Mouse (Mus musculus): ENCODE data around the gene Kxd1. TPM values are rescaled to one million over a fixed set of nuclear protein-coding genes. Genes with fewer than 3 reads are reported as not detected.

Kxd1 gene
- polyA plus RNA-seq, 1 experiment from 2014 or later = 47.0 TPM

- Histone ChIP-seq H3K27me3 (ENCODE audit: control insufficient read depth, insufficient read depth, low read length) (peaks cover 39% of the 10 kb centered on the region), H3K4me1 (ENCODE audit: control insufficient read depth, insufficient read depth, low read length) (peaks cover 90% of the 10 kb centered on the region), H3K4me2 (ENCODE audit: low read depth, severe bottlenecking) (peak overlapping the region; percentile 57; the same call in 1 of the 2 replicates), H3K27ac (replicated peaks; ENCODE audit: low read depth, low read length) (peak overlapping the region; percentile 73), H3K4me3 (ENCODE audit: low read depth, low read length) (no peak overlapping the region), H3K36me3 (ENCODE audit: control insufficient read depth, insufficient read depth, low read length) (no peaks in the 10 kb centered on the region), H3K9ac (ENCODE audit: low read length) (0 out of 2 replicates have a peak overlapping the region, but pooled peaks have one; percentile 23), H3K9me3 (ENCODE audit: control insufficient read depth, low read length) (no peaks in the 10 kb centered on the region)
- 4% methylated on average over 20 of the region's 20 CpGs for WGBS
- ATAC-seq (ENCODE audit: insufficient number of reproducible peaks, low FRiP score, low TSS enrichment, low read depth) = no peak
- DNase-seq (ENCODE audit: low spot score) = peak; percentile 71
These were observed 36.8 kb downstream of the Kxd1 start for GRCm38 (mm10) chr8:70490880-70491495.

- Histone ChIP-seq H3K36me3 (ENCODE audit: control insufficient read depth, insufficient read depth, low read length) (no peaks in the 10 kb centered on the region), H3K9ac (ENCODE audit: low read length) (peak overlapping the region; percentile 27; the same call in 1 of the 2 replicates), H3K27ac (replicated peaks; ENCODE audit: low read depth, low read length) (peak overlapping the region; percentile 73), H3K9me3 (ENCODE audit: control insufficient read depth, low read length) (no peaks in the 10 kb centered on the region), H3K4me1 (ENCODE audit: control insufficient read depth, insufficient read depth, low read length) (peaks cover 90% of the 10 kb centered on the region), H3K4me2 (ENCODE audit: low read depth, severe bottlenecking) (peak overlapping the region; percentile 57; the same call in 1 of the 2 replicates), H3K4me3 (ENCODE audit: low read depth, low read length) (peak overlapping the region; percentile 3; the same call in 1 of the 2 replicates), H3K27me3 (ENCODE audit: control insufficient read depth, insufficient read depth, low read length) (peaks cover 37% of the 10 kb centered on the region)
- ATAC-seq (ENCODE audit: insufficient number of reproducible peaks, low FRiP score, low TSS enrichment, low read depth) = no peak
- WGBS = 4% methylated on average over 10 of the region's 10 CpGs
- DNase-seq (ENCODE audit: low spot score) = peak; percentile 50
These were observed 37.5 kb downstream of the Kxd1 start for GRCm38 (mm10) chr8:70490061-70490879.

GRCm38 (mm10) chr8:70489576-70489975, 38.2 kb downstream of the Kxd1 start:
- ATAC-seq (ENCODE audit: insufficient number of reproducible peaks, low FRiP score, low TSS enrichment, low read depth) (no peak), DNase-seq (ENCODE audit: low spot score) (peak; percentile 62)
- peaks cover 83% of the 10 kb centered on the region for H3K4me1 ChIP-seq (ENCODE audit: control insufficient read depth, insufficient read depth, low read length)
- peak overlapping the region; percentile 27 for H3K9ac ChIP-seq (ENCODE audit: low read length)
- H3K27ac ChIP-seq (replicated peaks; ENCODE audit: low read depth, low read length) = peak overlapping the region; percentile 68
- H3K9me3 ChIP-seq (ENCODE audit: control insufficient read depth, low read length) = no peaks in the 10 kb centered on the region
- no peaks in the 10 kb centered on the region for H3K36me3 ChIP-seq (ENCODE audit: control insufficient read depth, insufficient read depth, low read length)
- H3K27me3 ChIP-seq (ENCODE audit: control insufficient read depth, insufficient read depth, low read length) = peaks cover 32% of the 10 kb centered on the region
- under 1% methylated on average over 38 of the region's 41 CpGs for WGBS
- peak overlapping the region; percentile 3 for H3K4me3 ChIP-seq (ENCODE audit: low read depth, low read length)
- peak overlapping the region; percentile 57 for H3K4me2 ChIP-seq (ENCODE audit: low read depth, severe bottlenecking)

DNA sequence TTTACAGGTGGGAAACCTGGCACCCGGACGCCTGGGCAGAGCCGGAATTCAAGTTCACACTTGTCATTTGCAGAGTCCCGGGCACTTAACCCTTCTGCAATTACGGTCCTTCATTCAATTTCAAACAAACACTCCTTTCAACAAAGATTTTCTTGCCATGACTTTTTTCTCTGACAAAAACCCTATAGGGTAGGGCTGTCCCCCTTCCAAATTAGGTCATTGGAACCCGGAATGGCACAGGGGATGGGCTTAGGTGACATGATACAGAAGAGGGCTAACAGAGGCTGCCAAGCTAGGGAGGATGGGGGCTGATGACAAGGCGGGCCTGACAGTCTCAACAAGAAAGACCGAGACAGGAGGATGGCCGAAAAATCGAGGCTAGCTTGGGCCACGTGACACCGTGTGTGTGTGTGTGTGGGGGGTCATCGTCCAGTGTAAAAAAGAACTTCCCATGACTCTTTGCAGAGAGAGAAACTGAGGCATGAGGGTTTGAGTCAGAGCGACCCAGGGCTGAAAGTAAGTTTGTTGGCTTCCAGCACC, 38.8 kb downstream of the Kxd1 start:
- H3K4me1 ChIP-seq (ENCODE audit: control insufficient read depth, insufficient read depth, low read length) = peaks cover 79% of the 10 kb centered on the region
- ATAC-seq (ENCODE audit: insufficient number of reproducible peaks, low FRiP score, low TSS enrichment, low read depth) = no peak
- H3K9me3 ChIP-seq (ENCODE audit: control insufficient read depth, low read length) = no peaks in the 10 kb centered on the region
- DNase-seq (ENCODE audit: low spot score) = peak; percentile 54
- H3K9ac ChIP-seq (ENCODE audit: low read length) = no peak overlapping the region
- H3K27me3 ChIP-seq (ENCODE audit: control insufficient read depth, insufficient read depth, low read length) = peaks cover 29% of the 10 kb centered on the region
- peak overlapping the region; percentile 3 for H3K4me3 ChIP-seq (ENCODE audit: low read depth, low read length)
- under 1% methylated on average over 14 of the region's 14 CpGs for WGBS
- H3K27ac ChIP-seq (replicated peaks; ENCODE audit: low read depth, low read length) = peak overlapping the region; percentile 68
- H3K36me3 ChIP-seq (ENCODE audit: control insufficient read depth, insufficient read depth, low read length) = no peaks in the 10 kb centered on the region
- H3K4me2 ChIP-seq (ENCODE audit: low read depth, severe bottlenecking) = peak overlapping the region; percentile 57

GRCm38 (mm10) chr8:70487993-70488796, 39.6 kb downstream of the Kxd1 start:
- WGBS = 2% methylated on average over 55 of the region's 55 CpGs
- H3K36me3 ChIP-seq (ENCODE audit: control insufficient read depth, insufficient read depth, low read length) = no peaks in the 10 kb centered on the region
- H3K27me3 ChIP-seq (ENCODE audit: control insufficient read depth, insufficient read depth, low read length) = peaks cover 21% of the 10 kb centered on the region
- peak overlapping the region; percentile 57 for H3K4me2 ChIP-seq (ENCODE audit: low read depth, severe bottlenecking)
- peak overlapping the region; percentile 16; the same call in 1 of the 2 replicates for H3K4me3 ChIP-seq (ENCODE audit: low read depth, low read length)
- DNase-seq (ENCODE audit: low spot score) (peak; percentile 89), ATAC-seq (ENCODE audit: insufficient number of reproducible peaks, low FRiP score, low TSS enrichment, low read depth) (peak; percentile 15; the same call in 1 of the 2 replicates)
- H3K4me1 ChIP-seq (ENCODE audit: control insufficient read depth, insufficient read depth, low read length) = peaks cover 71% of the 10 kb centered on the region
- H3K27ac ChIP-seq (replicated peaks; ENCODE audit: low read depth, low read length) = peak overlapping the region; percentile 48
- no peaks in the 10 kb centered on the region for H3K9me3 ChIP-seq (ENCODE audit: control insufficient read depth, low read length)
- peak overlapping the region; percentile 27; the same call in 1 of the 2 replicates for H3K9ac ChIP-seq (ENCODE audit: low read length)

GRCm38 (mm10) chr8:70486941-70487520, 40.7 kb downstream of the Kxd1 start, which contains the start of gene Tmem59l:
Gene Tmem59l, minus strand, starts transcription at chr8:70487358.
- ATAC-seq (ENCODE audit: insufficient number of reproducible peaks, low FRiP score, low TSS enrichment, low read depth) (no peak), DNase-seq (ENCODE audit: low spot score) (peak; percentile 39)
- Histone ChIP-seq H3K4me1 (ENCODE audit: control insufficient read depth, insufficient read depth, low read length) (peaks cover 64% of the 10 kb centered on the region), H3K9me3 (ENCODE audit: control insufficient read depth, low read length) (no peaks in the 10 kb centered on the region), H3K9ac (ENCODE audit: low read length) (peak within 1 kb of the TSS; percentile 52), H3K27me3 (ENCODE audit: control insufficient read depth, insufficient read depth, low read length) (peaks cover 12% of the 10 kb centered on the region), H3K27ac (replicated peaks; ENCODE audit: low read depth, low read length) (peak within 1 kb of the TSS; percentile 48), H3K36me3 (ENCODE audit: control insufficient read depth, insufficient read depth, low read length) (no peaks in the 10 kb centered on the region), H3K4me2 (ENCODE audit: low read depth, severe bottlenecking) (peak within 1 kb of the TSS; percentile 76), H3K4me3 (ENCODE audit: low read depth, low read length) (peak within 1 kb of the TSS; percentile 24)
- 4% methylated on average over 33 of the region's 33 CpGs for WGBS

DNA sequence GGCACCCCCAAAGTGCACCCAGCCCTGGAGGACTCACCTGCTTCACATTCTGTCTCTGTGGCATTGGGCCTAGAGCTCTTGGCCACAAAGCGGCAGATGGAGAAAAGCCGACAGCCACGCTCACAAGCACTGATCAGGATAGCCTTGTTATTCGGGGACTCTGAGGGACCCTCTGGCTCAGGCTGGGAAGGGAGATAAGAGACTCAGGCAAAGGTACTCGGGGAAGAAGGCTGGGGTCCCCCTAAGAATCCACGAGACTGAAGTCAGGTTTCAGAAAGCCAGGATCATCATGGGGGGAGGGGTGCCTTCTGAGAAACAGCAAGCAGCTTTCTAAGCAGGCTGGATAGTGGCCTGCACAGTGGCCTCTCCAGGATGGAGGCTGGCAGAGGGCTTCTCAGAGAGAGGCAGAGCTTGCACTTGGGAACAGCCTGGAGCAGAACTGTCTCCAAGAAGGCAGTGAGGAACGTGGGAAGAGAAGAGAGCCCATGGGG, 41.5 kb downstream of the Kxd1 start:
- Histone ChIP-seq H3K4me3 (ENCODE audit: low read depth, low read length) (no peak overlapping the region), H3K9ac (ENCODE audit: low read length) (no peak overlapping the region), H3K4me2 (ENCODE audit: low read depth, severe bottlenecking) (peak overlapping the region; percentile 76; the same call in 1 of the 2 replicates), H3K27ac (replicated peaks; ENCODE audit: low read depth, low read length) (no peak overlapping the region), H3K9me3 (ENCODE audit: control insufficient read depth, low read length) (no peaks in the 10 kb centered on the region), H3K27me3 (ENCODE audit: control insufficient read depth, insufficient read depth, low read length) (peaks cover 7% of the 10 kb centered on the region; the same call in 1 of the 2 replicates), H3K4me1 (ENCODE audit: control insufficient read depth, insufficient read depth, low read length) (peaks cover 56% of the 10 kb centered on the region), H3K36me3 (ENCODE audit: control insufficient read depth, insufficient read depth, low read length) (no peaks in the 10 kb centered on the region)
- no peak for ATAC-seq (ENCODE audit: insufficient number of reproducible peaks, low FRiP score, low TSS enrichment, low read depth)
- 46% methylated on average over 7 of the region's 7 CpGs for WGBS
- no peak for DNase-seq (ENCODE audit: low spot score)
